Mouse (Mus musculus) ES-E14 (cell line): ENCODE measurements at regions not wholly inside any gene's neighbourhood (a gene's known extent, or its start where the extent isn't known, plus 50 kb on each side); places are given as distances from the start of the nearest gene placed in this dataset.

Experiments used
- DNase-seq: peaks from one replicate; pipeline ENCODE4 v3.0.0-alpha.2; 2013; ENCODE audit warnings: low read depth, low spot score
- H3K27ac ChIP-seq: 2 replicates; pipeline ENCODE4 v1.5.1; 2012; ENCODE audit warnings: low read depth, mild to moderate bottlenecking, low read length, moderate library complexity, mixed read lengths; ENCODE audit not compliant: poor library complexity, insufficient read depth, severe bottlenecking
- H3K36me3 ChIP-seq: 2 replicates; pipeline ENCODE4 v1.6.1; 2012; ENCODE audit warnings: mild to moderate bottlenecking, low read length, moderate library complexity, mixed read lengths; ENCODE audit not compliant: control insufficient read depth, poor library complexity, insufficient read depth, severe bottlenecking
- H3K4me1 ChIP-seq, 2 experiments: fragments of 150-350 bp in 1 of 2; sonication (generic) in 1 of 2; 2 replicates each; pipeline ENCODE4 v1.6.1; 2012; ENCODE audit warnings: low read length in 2 of 2, mild to moderate bottlenecking in 1 of 2, mixed read lengths in 1 of 2; ENCODE audit not compliant: control insufficient read depth in 2 of 2, insufficient read depth in 2 of 2, poor library complexity in 1 of 2
- H3K4me3 ChIP-seq, 2 experiments: fragments of 150-350 bp in 1 of 2; sonication (generic) in 1 of 2; 2 replicates each; pipeline ENCODE4 v1.5.1; 2012; ENCODE audit warnings: low read length in 2 of 2, low read depth in 1 of 2, mild to moderate bottlenecking in 1 of 2, mixed read lengths in 1 of 2; ENCODE audit not compliant: insufficient read depth in 1 of 2, poor library complexity in 1 of 2, severe bottlenecking in 1 of 2
- H3K9ac ChIP-seq: 2 replicates; pipeline ENCODE4 v1.6.1; 2012; ENCODE audit warnings: low read depth, mild to moderate bottlenecking, low read length, mixed read lengths; ENCODE audit not compliant: poor library complexity, insufficient read depth, severe bottlenecking
- H3K9me3 ChIP-seq: fragments of 150-350 bp; sonication (generic); 2 replicates; pipeline ENCODE4 v1.6.1; 2012; ENCODE audit warnings: low read depth, mild to moderate bottlenecking, low read length; ENCODE audit not compliant: control insufficient read depth, insufficient read depth
- CHD2 ChIP-seq: IDR thresholded peaks from 2 replicates; pipeline ENCODE4 v1.6.1; 2014; ENCODE audit warnings: mild to moderate bottlenecking, low read depth, low read length, inconsistent platforms
- HCFC1 ChIP-seq: IDR thresholded peaks from 2 replicates; pipeline ENCODE4 v1.6.1; 2012; ENCODE audit warnings: low read length, inconsistent platforms, borderline replicate concordance; ENCODE audit not compliant: insufficient read depth
- MAFK ChIP-seq: IDR thresholded peaks from 2 replicates; pipeline ENCODE4 v1.6.1; 2014; ENCODE audit warnings: mild to moderate bottlenecking, low read depth, low read length, inconsistent platforms; ENCODE audit not compliant: insufficient read depth
- ZC3H11A ChIP-seq: IDR thresholded peaks from 2 replicates; pipeline ENCODE4 v1.6.1; 2012; ENCODE audit warnings: low read depth, mild to moderate bottlenecking, inconsistent platforms, low read length, borderline replicate concordance
- ZNF384 ChIP-seq: IDR thresholded peaks from 2 replicates; pipeline ENCODE4 v1.6.1; 2012; ENCODE audit warnings: low read depth, low read length, inconsistent platforms
- in situ Hi-C, 2 experiments: fragments of 600-800 bp; cut with MboI; formaldehyde crosslinking; loops; one replicate each; pipeline ENCODE4 v1.15.1; 2025; ENCODE audit warnings: low sequenced_read_pairs in 2 of 2, inconsistent platforms in 1 of 2; ENCODE audit not compliant: unreplicated experiment in 2 of 2

- in situ Hi-C loops: no loop called here
- DNase-seq: no peak
- Histone ChIP-seq H3K9ac (no peak overlapping the region), H3K4me3 (no peak overlapping the region), H3K36me3 (no peaks in the 10 kb centered on the region), H3K27ac (no peak overlapping the region), H3K9me3 (no peaks in the 10 kb centered on the region), H3K4me1 (no peaks in the 10 kb centered on the region)
- TF ChIP-seq ZNF384: no peak
- TF ChIP-seq HCFC1: no peak
- no peak for TF ChIP-seq MAFK
- TF ChIP-seq ZC3H11A: no peak
- no peak for TF ChIP-seq CHD2
Measured at GRCm38 (mm10) chr8:78932069-78932468, 96.2 kb upstream of the Zfp827 start.

- Histone ChIP-seq H3K36me3 (no peaks in the 10 kb centered on the region), H3K4me3 (no peak overlapping the region), H3K9ac (no peak overlapping the region), H3K27ac (no peak overlapping the region), H3K9me3 (no peaks in the 10 kb centered on the region), H3K4me1 (no peaks in the 10 kb centered on the region)
- no peak for TF ChIP-seq CHD2
- no peak for TF ChIP-seq ZNF384
- TF ChIP-seq MAFK: no peak
- DNase-seq: no peak
- in situ Hi-C loops: no loop called here
Measured at GRCm38 (mm10) chr8:78940049-78940448, 88.2 kb upstream of the Zfp827 start.

GRCm38 (mm10) chr8:78941558-78941957 lies 86.7 kb upstream of the Zfp827 start:
- no peak for DNase-seq
- in situ Hi-C loops: no loop called here
- H3K36me3 ChIP-seq: no peaks in the 10 kb centered on the region
- H3K4me3 ChIP-seq: no peak overlapping the region
- H3K9ac ChIP-seq: no peak overlapping the region
- H3K4me1 ChIP-seq: no peaks in the 10 kb centered on the region
- no peaks in the 10 kb centered on the region for H3K9me3 ChIP-seq
- H3K27ac ChIP-seq: no peak overlapping the region
- TF ChIP-seq CHD2 (no peak), HCFC1 (no peak), ZC3H11A (no peak), MAFK (no peak), ZNF384 (no peak)

- no peaks in the 10 kb centered on the region for H3K36me3 ChIP-seq
- no peak overlapping the region for H3K27ac ChIP-seq
- in situ Hi-C loops: no loop called here
- no peak overlapping the region for H3K4me3 ChIP-seq
- DNase-seq: no peak
- no peak overlapping the region for H3K9ac ChIP-seq
- TF ChIP-seq ZNF384: no peak
- no peak for TF ChIP-seq MAFK
- no peak for TF ChIP-seq ZC3H11A
- no peak for TF ChIP-seq CHD2
- TF ChIP-seq HCFC1: no peak
- no peaks in the 10 kb centered on the region for H3K9me3 ChIP-seq
- no peaks in the 10 kb centered on the region for H3K4me1 ChIP-seq
Measured at GRCm38 (mm10) chr8:78944367-78944766, 83.9 kb upstream of the Zfp827 start.

- in situ Hi-C loops: no loop called here
- no peak overlapping the region for H3K9ac ChIP-seq
- no peaks in the 10 kb centered on the region for H3K36me3 ChIP-seq
- TF ChIP-seq ZNF384 (no peak), ZC3H11A (no peak), HCFC1 (no peak), CHD2 (no peak), MAFK (no peak)
- no peak for DNase-seq
- no peak overlapping the region for H3K27ac ChIP-seq
- no peak overlapping the region for H3K4me3 ChIP-seq
- no peaks in the 10 kb centered on the region for H3K9me3 ChIP-seq
- H3K4me1 ChIP-seq: no peaks in the 10 kb centered on the region
Measured at GRCm38 (mm10) chr8:78945607-78946006, 82.6 kb upstream of the Zfp827 start.
